Mouse (Mus musculus): ENCODE measurements around the gene Itpkb.

- TF ChIP-seq CHD2 (IDR thresholded peaks at IDR 0.05; ENCODE audit: low read depth, low read length), result no peak
- TF ChIP-seq ZNF384 (IDR thresholded peaks at IDR 0.05; ENCODE audit: low read depth, low read length), result no peak
- TF ChIP-seq ZC3H11A (IDR thresholded peaks at IDR 0.05; ENCODE audit: borderline replicate concordance, low read depth, low read length), result no peak
Observed at GRCm38 (mm10) chr1:180473566-180473965, 143.3 kb downstream of the Itpkb start.
